Mouse (Mus musculus) stomach, postnatal 0 days (tissue): ENCODE measurements at regions not wholly inside any gene's neighbourhood (a gene's known extent, or its start where the extent isn't known, plus 50 kb on each side); places are given as distances from the start of the nearest gene placed in this dataset.

Experiments
- ATAC-seq: fragments of 200-750 bp; cut with Nextera tagmentation; 2 replicates; pipeline ENCODE4 v1.8.0; 2017; ENCODE audit not compliant: low FRiP score, low TSS enrichment
- DNase-seq: peaks from one replicate; pipeline ENCODE4 v3.0.0-alpha.2; 2016; ENCODE audit warnings: low spot score
- H3K27ac ChIP-seq: fragments of 300-500 bp; sonication (generic); replicated peaks from 2 replicates; pipeline ENCODE4 v1.5.1; 2014; ENCODE audit warnings: mild to moderate bottlenecking, control low read depth
- H3K27me3 ChIP-seq: fragments of 300-500 bp; sonication (generic); 2 replicates; pipeline ENCODE4 v1.6.1; 2014; ENCODE audit warnings: low read length; ENCODE audit not compliant: control insufficient read depth, insufficient read depth
- H3K36me3 ChIP-seq: fragments of 300-500 bp; sonication (generic); 2 replicates; pipeline ENCODE4 v1.6.1; 2014; ENCODE audit warnings: low read length, mixed read lengths; ENCODE audit not compliant: control insufficient read depth, insufficient read depth
- H3K4me1 ChIP-seq: fragments of 300-500 bp; sonication (generic); replicated peaks from 2 replicates; pipeline ENCODE4 v1.6.1; 2014; ENCODE audit warnings: antibody characterized with exemption; ENCODE audit not compliant: control insufficient read depth, insufficient read depth
- H3K4me2 ChIP-seq: fragments of 300-500 bp; sonication (generic); replicated peaks from 2 replicates; pipeline ENCODE4 v1.6.1; 2014; ENCODE audit warnings: low read depth, mild to moderate bottlenecking, control low read depth, moderate library complexity
- H3K4me3 ChIP-seq: fragments of 300-500 bp; sonication (generic); 2 replicates; pipeline ENCODE4 v1.5.1; 2014; ENCODE audit warnings: low read depth, low read length, control low read depth
- H3K9ac ChIP-seq: fragments of 300-500 bp; sonication (generic); 2 replicates; pipeline ENCODE4 v1.6.1; 2014; ENCODE audit warnings: mild to moderate bottlenecking, low read length, control low read depth, mixed read lengths
- H3K9me3 ChIP-seq: fragments of 300-500 bp; sonication (generic); 2 replicates; pipeline ENCODE4 v1.6.1; 2016; ENCODE audit warnings: low read length; ENCODE audit not compliant: control insufficient read depth
- CTCF ChIP-seq: IDR thresholded peaks from 2 replicates; pipeline ENCODE4 v1.5.1; 2016; ENCODE audit warnings: antibody characterized with exemption, low read depth, mild to moderate bottlenecking, moderate library complexity
- EP300 ChIP-seq: optimal IDR thresholded peaks from 2 replicates; pipeline ENCODE3; 2016; ENCODE audit warnings: antibody characterized with exemption
- WGBS: fragments of 180-500 bp; shearing (Covaris S2); extraction: QIAGEN DNeasy Blood & Tissue Kit; methylation state at CpG from one replicate; pipeline ENCODE4 v1.1.7; 2014; 5-methylcytosine and 5-hydroxymethylcytosine counted together

DNA sequence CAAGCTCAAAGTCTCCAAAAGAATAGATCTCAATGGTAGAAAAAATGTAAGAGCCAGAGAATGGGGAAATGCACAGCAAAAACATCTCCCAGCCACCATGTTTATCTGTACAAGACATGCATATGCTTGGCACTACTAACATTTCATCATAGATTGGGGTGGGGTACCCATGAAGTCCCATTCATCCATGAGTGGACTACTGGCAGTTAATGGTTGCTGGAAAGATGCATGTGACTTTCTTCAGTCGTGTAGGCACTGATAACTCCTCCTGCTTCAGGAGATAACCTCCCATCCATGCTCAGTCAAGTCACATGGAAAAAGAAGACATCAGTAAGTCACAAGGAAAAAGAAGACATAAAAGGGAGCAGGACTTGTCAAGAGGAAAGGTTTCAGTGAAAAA is 65.3 kb downstream of the Lpar4 start:
- TF ChIP-seq CTCF = no peak
- Histone ChIP-seq H3K9ac (no peak overlapping the region), H3K4me3 (no peak overlapping the region), H3K4me1 (no peaks in the 10 kb centered on the region), H3K27ac (no peak overlapping the region), H3K27me3 (no peaks in the 10 kb centered on the region), H3K4me2 (no peak overlapping the region), H3K9me3 (no peaks in the 10 kb centered on the region), H3K36me3 (no peaks in the 10 kb centered on the region)
- WGBS = 58% methylated on average over 1 of the region's 1 CpGs
- ATAC-seq (no peak), DNase-seq (no peak)

DNA sequence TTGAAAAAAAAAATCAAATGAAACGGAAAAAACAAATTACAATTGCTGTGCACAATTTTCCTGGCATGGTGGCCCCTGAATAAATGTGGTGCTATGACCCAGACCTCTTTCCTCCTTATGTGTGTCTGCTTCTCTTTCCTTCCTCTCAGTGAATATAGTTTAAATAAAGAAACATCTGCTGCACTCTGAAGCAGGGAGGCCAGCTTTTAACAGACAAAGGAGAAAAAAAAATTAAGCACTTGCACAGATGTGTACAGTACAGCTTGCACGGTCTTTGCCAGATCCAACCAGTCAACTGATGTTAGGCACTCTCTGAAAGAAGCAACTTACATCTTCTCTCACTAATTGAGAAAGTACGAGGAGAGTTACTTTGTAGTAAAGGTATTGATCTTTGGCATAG is 66.4 kb downstream of the Lpar4 start:
- Histone ChIP-seq H3K36me3 (no peaks in the 10 kb centered on the region), H3K4me2 (no peak overlapping the region), H3K27me3 (no peaks in the 10 kb centered on the region), H3K9ac (no peak overlapping the region), H3K4me3 (no peak overlapping the region), H3K27ac (no peak overlapping the region), H3K4me1 (no peaks in the 10 kb centered on the region), H3K9me3 (no peaks in the 10 kb centered on the region)
- DNase-seq = no peak
- TF ChIP-seq CTCF (no peak), EP300 (no peak)
- WGBS = 41% methylated on average over 3 of the region's 3 CpGs
- ATAC-seq = no peak

DNA sequence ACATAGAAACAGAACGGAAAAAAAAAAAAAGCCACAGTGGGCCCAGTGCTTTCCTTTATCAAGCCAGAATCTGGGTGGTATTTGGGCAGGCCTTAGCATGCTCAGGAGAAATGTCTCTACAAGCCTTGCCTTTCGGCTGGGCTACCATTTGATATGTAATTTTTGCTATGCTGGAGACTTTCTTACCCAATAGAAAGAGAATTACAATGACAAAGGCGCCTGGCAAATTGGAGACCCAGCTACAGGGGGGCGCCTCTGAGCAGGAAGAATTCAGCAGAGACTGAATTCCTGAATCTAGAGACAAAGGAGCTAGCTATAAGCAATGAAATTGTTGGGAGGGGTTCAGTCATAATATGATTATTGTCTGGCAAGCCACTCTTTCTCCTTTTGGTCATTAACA is 67.4 kb downstream of the Lpar4 start:
- H3K27ac ChIP-seq = no peak overlapping the region
- H3K9me3 ChIP-seq = no peaks in the 10 kb centered on the region
- TF ChIP-seq EP300 (no peak), CTCF (no peak)
- H3K9ac ChIP-seq = no peak overlapping the region
- H3K36me3 ChIP-seq = no peaks in the 10 kb centered on the region
- no peak overlapping the region for H3K4me3 ChIP-seq
- DNase-seq (no peak), ATAC-seq (no peak)
- WGBS = 61% methylated on average over 4 of the region's 4 CpGs
- no peaks in the 10 kb centered on the region for H3K4me1 ChIP-seq
- H3K4me2 ChIP-seq = no peak overlapping the region
- no peaks in the 10 kb centered on the region for H3K27me3 ChIP-seq

DNA sequence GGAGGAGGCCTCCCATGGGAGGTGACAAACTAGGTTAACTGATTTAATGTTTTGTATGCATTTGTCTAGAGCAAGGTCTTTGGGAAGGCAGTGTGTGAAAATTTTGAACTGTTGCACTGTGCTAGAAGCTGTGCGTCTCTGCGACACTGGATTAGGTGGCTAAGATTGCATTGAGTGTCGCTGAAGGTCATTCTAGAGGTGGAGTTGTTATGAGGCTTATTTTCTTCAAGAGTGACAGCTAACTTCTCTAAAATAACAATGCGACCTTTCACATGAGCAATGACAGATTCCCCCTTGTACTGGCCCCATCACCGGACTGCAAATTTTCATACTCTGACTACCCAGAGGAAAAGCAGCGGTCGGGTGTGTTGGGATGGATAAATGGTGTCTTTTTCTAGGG is 83.8 kb upstream of the P2ry10 start:
- Histone ChIP-seq H3K36me3 (no peaks in the 10 kb centered on the region), H3K4me1 (no peaks in the 10 kb centered on the region), H3K4me3 (no peak overlapping the region), H3K9me3 (no peaks in the 10 kb centered on the region), H3K4me2 (no peak overlapping the region), H3K27ac (no peak overlapping the region), H3K9ac (no peak overlapping the region), H3K27me3 (no peaks in the 10 kb centered on the region)
- 73% methylated on average over 7 of the region's 7 CpGs for WGBS
- TF ChIP-seq CTCF = no peak
- no peak for TF ChIP-seq EP300
- DNase-seq (no peak), ATAC-seq (no peak)

DNA sequence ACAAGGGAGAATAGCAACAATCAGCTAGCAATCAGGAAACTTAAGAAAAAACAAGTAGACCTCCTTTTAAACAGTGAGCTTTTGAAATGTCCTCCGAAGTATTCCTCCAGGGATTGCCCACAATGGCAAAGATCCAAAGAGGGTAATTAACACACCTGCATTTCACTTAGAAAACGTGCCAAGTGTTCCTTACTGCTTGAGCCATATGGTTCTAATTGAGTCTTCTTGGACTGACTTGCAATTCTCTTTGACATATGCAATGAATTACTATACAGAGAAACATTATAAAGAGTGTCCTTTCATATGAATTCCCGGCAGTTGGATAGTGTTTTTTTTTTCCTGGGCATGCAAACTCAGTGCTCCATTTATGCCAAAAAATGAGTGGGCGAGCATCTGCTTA is 79.3 kb upstream of the P2ry10 start:
- DNase-seq = no peak
- H3K36me3 ChIP-seq = no peaks in the 10 kb centered on the region
- H3K27me3 ChIP-seq = no peaks in the 10 kb centered on the region
- no peak overlapping the region for H3K4me3 ChIP-seq
- 53% methylated on average over 4 of the region's 4 CpGs for WGBS
- TF ChIP-seq EP300 (no peak), CTCF (no peak)
- H3K9me3 ChIP-seq = no peaks in the 10 kb centered on the region
- H3K27ac ChIP-seq = no peak overlapping the region
- H3K4me2 ChIP-seq = no peak overlapping the region
- no peak overlapping the region for H3K9ac ChIP-seq
- ATAC-seq = no peak
- H3K4me1 ChIP-seq = no peaks in the 10 kb centered on the region

DNA sequence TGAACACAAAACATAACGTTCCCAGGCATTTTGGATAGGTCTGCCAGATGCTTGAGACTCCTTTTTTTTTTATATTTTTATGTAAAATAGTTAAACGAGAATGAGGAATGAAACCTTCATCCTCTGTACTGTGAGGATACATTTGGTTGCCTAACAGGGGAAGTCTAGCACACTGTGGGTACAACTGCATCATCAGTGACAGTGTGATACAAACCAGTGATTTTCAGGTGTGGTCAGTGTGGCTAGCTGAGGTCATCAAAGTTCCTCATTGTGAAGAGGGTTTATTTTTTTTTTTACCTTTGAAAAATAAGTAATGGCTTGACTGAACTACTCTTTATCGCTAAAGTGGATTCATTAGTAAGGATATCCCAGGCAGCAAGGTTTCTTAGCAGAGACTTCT is 75.7 kb upstream of the P2ry10 start:
- no peak overlapping the region for H3K4me2 ChIP-seq
- no peak overlapping the region for H3K27ac ChIP-seq
- WGBS = 60% methylated on average over 3 of the region's 3 CpGs
- no peak overlapping the region for H3K9ac ChIP-seq
- H3K9me3 ChIP-seq = no peaks in the 10 kb centered on the region
- no peak for TF ChIP-seq CTCF
- no peak for TF ChIP-seq EP300
- ATAC-seq (no peak), DNase-seq (no peak)
- H3K27me3 ChIP-seq = no peaks in the 10 kb centered on the region
- H3K4me1 ChIP-seq = no peaks in the 10 kb centered on the region
- H3K4me3 ChIP-seq = no peak overlapping the region
- no peaks in the 10 kb centered on the region for H3K36me3 ChIP-seq
